Mouse (Mus musculus) urinary bladder, postnatal 36 days (tissue): Measurements from ENCODE around the gene Msantd1.

Experiments
- DNase-seq, 2 experiments: peaks; one replicate each; pipeline ENCODE4 v3.0.0; 2022; ENCODE audit warnings: low spot score in 2 of 2, mixed read lengths in 1 of 2

The Msantd1 gene

GRCm38 (mm10) chr5:34972471-34972870 is 64.7 kb downstream of the Msantd1 start:
- DNase-seq = no peak
